Mouse (Mus musculus) frontal cortex, postnatal 25 days (tissue): ENCODE measurements around the gene Ap3b1.

ENCODE experiments used
- DNase-seq, 2 experiments: peaks; one replicate each; pipeline ENCODE4 v3.0.0; 2022; ENCODE audit warnings: low spot score in 2 of 2

The Ap3b1 gene

GRCm38 (mm10) chr13:94595701-94596361 lies 237.1 kb downstream of the Ap3b1 start:
- no peak for DNase-seq

- DNase-seq: no peak
Measured at GRCm38 (mm10) chr13:94596386-94597033, 237.8 kb downstream of the Ap3b1 start.

DNA sequence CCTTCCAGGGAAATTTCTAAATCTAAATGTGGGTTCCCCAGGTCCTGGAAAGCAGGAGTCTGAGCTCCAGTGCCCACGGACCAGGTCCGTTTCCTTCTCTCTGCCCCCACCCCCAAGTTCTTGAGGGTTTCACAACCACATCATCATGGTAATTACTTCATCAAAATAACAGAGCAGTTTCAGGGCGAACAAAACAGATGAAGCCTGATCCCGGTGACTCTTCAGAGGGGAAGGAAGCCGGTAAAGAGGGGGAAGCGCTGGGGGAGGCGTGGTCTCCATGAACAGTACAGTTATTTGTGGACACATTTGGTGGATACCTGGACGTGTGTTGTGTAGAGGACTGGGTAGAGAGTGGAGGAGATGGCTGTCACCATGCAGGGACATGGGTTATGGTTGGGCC lies 241.0 kb downstream of the Ap3b1 start:
- no peak for DNase-seq

- DNase-seq: no peak
Measured at GRCm38 (mm10) chr13:94607035-94607860, 248.5 kb downstream of the Ap3b1 start.

DNA sequence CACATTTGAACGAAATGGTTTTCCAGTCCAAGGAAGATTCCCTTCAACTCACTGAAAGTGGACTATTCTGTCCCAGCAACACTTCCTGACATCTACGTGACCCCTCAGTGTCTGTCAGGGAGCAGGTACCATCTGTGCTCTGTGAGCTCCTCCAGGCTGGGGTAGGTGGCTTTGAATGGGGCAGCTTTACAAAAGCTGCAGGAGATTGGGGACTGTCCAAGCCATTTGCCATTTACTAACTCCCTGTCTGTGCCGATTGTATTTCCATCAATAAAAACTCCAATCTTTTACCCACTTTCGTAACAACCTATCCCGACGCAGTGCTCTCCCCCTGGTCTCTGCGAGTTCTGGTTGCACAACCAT lies 249.1 kb downstream of the Ap3b1 start:
- no peak for DNase-seq

DNA sequence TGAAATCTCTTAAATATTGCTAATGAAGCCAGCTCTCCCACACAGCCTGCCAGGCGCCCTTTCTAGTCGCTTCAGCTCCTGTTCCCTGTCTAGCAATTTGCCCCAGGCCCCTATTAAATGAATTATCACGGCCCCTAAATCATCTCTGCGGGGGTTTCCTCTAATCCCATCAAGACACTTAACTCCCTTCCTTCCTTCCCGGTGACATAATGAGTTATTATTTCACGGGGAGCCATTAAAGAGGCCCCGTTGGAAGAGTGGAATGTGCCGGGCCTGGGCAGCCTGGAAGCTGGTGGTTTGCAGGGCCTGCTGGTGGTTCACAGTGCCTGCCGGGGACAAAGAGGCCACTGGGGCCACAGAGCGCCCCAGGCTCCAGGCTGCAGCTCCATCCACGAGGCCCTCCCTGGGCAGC lies 249.7 kb downstream of the Ap3b1 start:
- no peak for DNase-seq

DNA sequence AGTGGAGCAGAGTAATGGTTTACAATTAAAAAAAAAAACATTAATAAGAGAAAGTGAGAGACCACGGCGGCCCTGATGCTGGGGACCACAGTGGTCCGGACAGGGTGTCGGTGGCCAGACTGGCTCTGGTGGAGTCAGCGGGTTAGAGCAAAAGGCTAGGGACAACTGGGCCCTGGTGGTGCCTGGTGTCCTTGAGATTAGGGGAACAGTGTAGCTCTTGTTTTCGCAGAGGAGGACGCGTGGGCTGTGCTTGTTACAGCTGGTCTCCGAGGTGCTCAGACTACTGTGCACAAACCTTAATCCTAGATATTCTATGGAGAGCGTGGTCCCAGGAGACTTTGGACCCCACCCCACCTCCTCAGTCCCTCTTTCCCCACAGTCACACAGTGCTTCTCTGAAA lies 250.2 kb downstream of the Ap3b1 start:
- no peak for DNase-seq
